Mouse (Mus musculus) monocyte, adult 59 days (primary cell): Measurements from ENCODE around the gene Aen. TPM values are rescaled to one million over a fixed set of nuclear protein-coding genes. Genes with fewer than 3 reads are reported as not detected.

ENCODE experiments used
- total RNA-seq, 2 experiments: library from RNA; stranded (reverse); gene quantifications; one replicate each; pipeline ENCODE4 v1.2.4; 2023

Aen gene
- total RNA-seq = 10 to 100 TPM; 16.0 to 18.4 TPM

GRCm38 (mm10) chr7:78895653-78896333 is at the start of gene Aen:
Gene Aen (plus strand): TSS chr7:78895854.

DNA sequence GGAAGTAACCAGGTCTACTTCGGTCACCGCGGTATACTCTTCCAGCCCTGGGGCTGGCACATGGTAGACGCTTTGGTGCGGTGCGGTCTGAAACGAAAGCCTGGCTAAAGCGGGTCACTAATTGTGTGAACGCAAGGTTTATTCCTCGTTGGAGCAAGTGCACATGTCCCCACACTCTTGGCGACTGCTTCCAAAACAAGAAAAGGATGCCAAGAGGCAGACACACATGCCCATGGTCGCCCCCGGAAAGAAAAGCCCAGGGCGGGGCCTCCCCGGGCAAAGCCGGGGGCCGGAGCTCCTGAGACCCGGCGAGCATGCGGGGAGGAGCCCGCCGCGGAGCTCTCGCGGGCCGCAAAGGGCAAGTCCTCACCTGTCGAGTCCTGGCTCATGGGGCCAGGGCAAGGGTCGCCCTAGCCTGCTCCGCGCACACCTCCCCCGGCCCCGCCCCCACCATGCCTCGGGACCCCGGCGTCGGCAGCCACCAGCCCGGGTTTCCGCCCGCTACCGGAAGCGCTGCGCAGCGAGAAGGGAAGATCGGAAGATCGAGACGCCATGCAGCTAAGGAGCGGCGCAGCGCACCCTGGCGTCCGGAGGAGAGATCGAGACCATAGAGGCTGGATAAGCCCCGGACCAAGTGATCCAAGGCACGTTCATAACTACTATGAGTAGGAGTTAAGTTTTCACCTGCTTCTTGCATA is 48.8 kb upstream of the Aen start, which contains the start of gene Det1:
Gene Det1 (minus strand): TSS at position 527 of the 698 bp plus-strand sequence.

GRCm38 (mm10) chr7:78912974-78913474 is 17.4 kb downstream of the Aen start, which contains the start of gene Isg20:
Gene Isg20 (plus strand): TSS chr7:78913424.

Other genes starting within 250 kb of the Aen start
- not detected for gene Ntrk3, start 157.8 kb upstream of the Aen start, total RNA-seq
- gene Mrps11, start 112.7 kb upstream of the Aen start, total RNA-seq = 10 to 100 TPM; 17.1 to 19.8 TPM
- gene Mrpl46, start 112.3 kb upstream of the Aen start, total RNA-seq = 10 to 100 TPM; 12.3 to 14.8 TPM
- gene Det1, start 48.6 kb upstream of the Aen start, total RNA-seq = 10 to 100 TPM in 1 of 2 experiments, 1 to 10 TPM in 1; 7.3 to 10.4 TPM
- gene Isg20, start 17.6 kb downstream of the Aen start, total RNA-seq = 10 to 100 TPM; 16.5 to 19.0 TPM
- gene Acan, start 157.6 kb downstream of the Aen start, total RNA-seq = not detected
- not detected for gene Hapln3, start 235.2 kb downstream of the Aen start, total RNA-seq